15 mouse cellular contexts compared by ENCODE assay signal in the genomic region with DNA sequence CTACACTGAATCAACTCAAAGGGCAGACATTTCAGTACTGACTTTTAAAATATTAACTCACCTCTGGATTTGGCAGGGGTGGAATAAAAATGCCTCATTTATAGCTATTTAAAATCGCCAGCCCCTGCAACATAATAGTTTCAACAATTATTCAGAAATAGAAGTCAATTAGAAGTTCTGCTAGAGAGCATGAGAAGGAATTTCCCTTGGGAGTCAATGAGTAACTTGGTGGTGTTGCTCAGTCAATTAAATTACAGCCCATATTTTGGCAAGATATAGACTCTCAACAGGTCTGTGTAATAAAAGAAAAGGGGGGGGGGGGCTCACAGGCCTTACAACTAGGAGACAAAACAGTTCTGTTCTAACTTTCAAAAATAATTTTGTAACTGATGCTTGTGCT.
"Had no signal": no experiment of that assay in that cellular context is flagged by ENCODE, and none has a peak within 500 bp of the region (broad histone marks: within the 10 kb centered on the region; RNA-seq: fewer than 3 reads in every experiment).

No protein-coding gene starts in this region.

- H3K9me3 ChIP-seq: midbrain, embryonic 13.5 days; midbrain, embryonic 15.5 days; neural tube, embryonic 12.5 days; stomach, embryonic 15.5 days had no signal

- H3K4me2 ChIP-seq: lung, embryonic 14.5 days; midbrain, embryonic 11.5 days; midbrain, embryonic 13.5 days; midbrain, embryonic 15.5 days; neural tube, embryonic 12.5 days; stomach, embryonic 15.5 days had no signal

- ATAC-seq: midbrain, embryonic 13.5 days; midbrain, embryonic 15.5 days had no signal

- H3K27ac ChIP-seq: macrophage; midbrain, embryonic 13.5 days; midbrain, embryonic 15.5 days; neural tube, embryonic 12.5 days; stomach, embryonic 15.5 days; stomach, postnatal 0 days had no signal

- H3K9ac ChIP-seq: lung, embryonic 14.5 days; midbrain, embryonic 13.5 days; midbrain, embryonic 15.5 days; neural tube, embryonic 12.5 days; stomach, embryonic 15.5 days had no signal

- H3K4me1 ChIP-seq: megakaryocyte, embryonic 14.5 days; neural tube, embryonic 12.5 days; stomach, embryonic 15.5 days had no signal

- H3K36me3 ChIP-seq: midbrain, embryonic 13.5 days; midbrain, embryonic 15.5 days; neural tube, embryonic 12.5 days; stomach, embryonic 15.5 days had no signal

- DNase-seq: lung, embryonic 14.5 days; lung, postnatal 10 days; lung, postnatal 36 days; right cerebral cortex, postnatal 14 days; thymus, adult 2 months; thymus, postnatal 25 days; thymus, postnatal 4 days had no signal

- H3K4me3 ChIP-seq: megakaryocyte, embryonic 14.5 days; midbrain, embryonic 13.5 days; midbrain, embryonic 15.5 days; neural tube, embryonic 12.5 days; stomach, embryonic 15.5 days had no signal

- H3K27me3 ChIP-seq: megakaryocyte, embryonic 14.5 days; midbrain, embryonic 13.5 days; midbrain, embryonic 15.5 days; neural tube, embryonic 12.5 days; stomach, embryonic 15.5 days had no signal
